Mouse (Mus musculus): ENCODE measurements around the gene Acly. TPM values are rescaled to one million over a fixed set of nuclear protein-coding genes. Genes with fewer than 3 reads are reported as not detected.

Gene Acly
- polyA plus RNA-seq, 1 experiment from 2014 or later = 120 TPM

- no peak overlapping the region for H3K27ac ChIP-seq (ENCODE audit: low read length)
- no peaks in the 10 kb centered on the region for H3K4me1 ChIP-seq (ENCODE audit: control insufficient read depth, low read depth, low read length)
- no peak overlapping the region for H3K4me2 ChIP-seq (ENCODE audit: low read depth, low read length)
- no peak for ATAC-seq (ENCODE audit: low read depth)
- no peaks in the 10 kb centered on the region for H3K36me3 ChIP-seq (ENCODE audit: control insufficient read depth, insufficient read depth)
- H3K9ac ChIP-seq (ENCODE audit: low read depth, low read length) = no peak overlapping the region
- H3K9me3 ChIP-seq (replicated peaks; ENCODE audit: control insufficient read depth, low read length) = no peaks in the 10 kb centered on the region
- H3K27me3 ChIP-seq (ENCODE audit: control insufficient read depth, insufficient read depth, low read depth, low read length) = no peaks in the 10 kb centered on the region
- no peak overlapping the region for H3K4me3 ChIP-seq (ENCODE audit: low read depth, low read length)
- WGBS (ENCODE audit: insufficient replicate concordance) = 66% methylated on average over 5 of the region's 5 CpGs
Observed at GRCm38 (mm10) chr11:100432002-100432401, 95.8 kb downstream of the Acly start.

DNA sequence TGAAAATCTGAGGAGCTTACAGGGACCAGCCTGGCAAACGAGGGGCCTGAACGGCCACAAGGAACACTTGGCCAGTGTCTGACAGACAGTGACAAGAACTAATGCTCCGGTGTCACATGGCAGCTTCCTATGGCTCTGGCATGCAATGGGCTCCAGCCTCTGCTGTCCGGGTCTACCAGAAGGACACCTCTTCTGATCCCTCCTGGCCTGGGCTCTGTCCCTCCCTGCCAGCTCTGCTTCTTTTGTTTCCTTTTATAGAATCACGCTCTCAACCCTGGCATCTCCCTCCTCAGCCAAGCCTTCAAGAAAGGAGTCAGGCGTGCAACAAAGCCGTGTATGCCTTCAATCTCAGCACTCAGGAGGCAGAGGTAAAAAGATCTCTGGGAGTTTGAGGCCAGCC is 97.7 kb downstream of the Acly start:
- no peak for ATAC-seq (ENCODE audit: low read depth)
- H3K4me2 ChIP-seq (ENCODE audit: low read depth, low read length) = no peak overlapping the region
- H3K27ac ChIP-seq (ENCODE audit: low read length) = no peak overlapping the region
- WGBS (ENCODE audit: insufficient replicate concordance) = 78% methylated on average over 7 of the region's 7 CpGs
- no peaks in the 10 kb centered on the region for H3K27me3 ChIP-seq (ENCODE audit: control insufficient read depth, insufficient read depth, low read depth, low read length)
- H3K36me3 ChIP-seq (ENCODE audit: control insufficient read depth, insufficient read depth) = no peaks in the 10 kb centered on the region
- H3K9ac ChIP-seq (ENCODE audit: low read depth, low read length) = no peak overlapping the region
- H3K9me3 ChIP-seq (replicated peaks; ENCODE audit: control insufficient read depth, low read length) = no peaks in the 10 kb centered on the region
- no peaks in the 10 kb centered on the region; the same call in 1 of the 2 replicates for H3K4me1 ChIP-seq (ENCODE audit: control insufficient read depth, low read depth, low read length)
- H3K4me3 ChIP-seq (ENCODE audit: low read depth, low read length) = no peak overlapping the region

DNA sequence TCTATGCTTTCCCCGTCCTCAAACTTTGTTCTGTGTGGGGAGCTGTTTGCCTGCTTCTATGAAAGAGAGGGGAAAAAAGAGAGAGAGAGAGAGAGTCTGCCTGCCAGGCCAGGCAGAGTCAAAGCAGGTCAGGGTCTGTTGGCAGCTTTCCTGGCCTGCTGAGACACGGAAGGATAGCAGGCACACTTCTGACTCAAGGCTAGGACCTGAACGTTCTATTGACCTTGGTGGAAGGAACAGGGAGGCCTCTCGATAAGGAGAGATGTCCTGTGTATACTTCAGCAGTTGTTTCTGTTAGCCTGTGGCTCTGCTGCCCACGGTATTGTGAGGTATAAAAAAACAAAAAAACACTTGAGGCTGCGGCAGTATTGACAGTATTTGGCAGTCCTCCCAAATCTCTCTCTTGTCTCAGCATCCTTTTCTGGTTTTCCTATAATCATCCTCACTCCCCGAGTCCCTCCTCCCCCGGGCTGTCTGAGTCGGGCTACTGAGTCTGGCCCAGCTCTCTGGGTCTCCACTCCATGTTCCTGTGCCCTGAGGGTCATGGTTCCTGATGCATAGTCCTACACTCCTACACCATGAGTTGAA is 99.1 kb downstream of the Acly start:
- Histone ChIP-seq H3K27me3 (ENCODE audit: control insufficient read depth, insufficient read depth, low read depth, low read length) (no peaks in the 10 kb centered on the region), H3K27ac (ENCODE audit: low read length) (no peak overlapping the region), H3K9me3 (replicated peaks; ENCODE audit: control insufficient read depth, low read length) (no peaks in the 10 kb centered on the region), H3K4me1 (ENCODE audit: control insufficient read depth, low read depth, low read length) (no peaks in the 10 kb centered on the region; the same call in 1 of the 2 replicates), H3K4me2 (ENCODE audit: low read depth, low read length) (no peak overlapping the region), H3K9ac (ENCODE audit: low read depth, low read length) (no peak overlapping the region), H3K36me3 (ENCODE audit: control insufficient read depth, insufficient read depth) (no peaks in the 10 kb centered on the region), H3K4me3 (ENCODE audit: low read depth, low read length) (no peak overlapping the region)
- WGBS (ENCODE audit: insufficient replicate concordance) = 63% methylated on average over 9 of the region's 9 CpGs
- ATAC-seq (ENCODE audit: low read depth) = no peak

DNA sequence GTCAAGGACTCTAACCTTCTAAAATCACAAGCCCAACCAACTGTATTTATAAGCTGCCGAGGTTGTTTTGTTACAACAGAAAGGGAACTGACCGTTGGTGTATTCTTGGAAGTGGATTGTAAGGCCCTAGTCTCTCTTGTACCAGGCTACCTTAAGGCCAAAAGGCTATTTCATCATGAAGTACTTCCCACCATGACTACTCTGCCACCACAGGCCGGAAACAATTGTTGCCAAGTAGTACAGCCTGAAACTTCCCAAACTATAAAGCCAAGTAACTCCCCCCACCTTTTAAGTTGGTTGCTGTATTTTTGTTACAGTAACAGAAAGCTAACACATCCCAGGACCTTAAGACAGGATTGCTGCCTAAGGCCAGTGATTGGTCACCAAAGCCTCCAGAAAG is 101.0 kb downstream of the Acly start:
- WGBS (ENCODE audit: insufficient replicate concordance) = 56% methylated on average over 3 of the region's 3 CpGs
- no peaks in the 10 kb centered on the region for H3K36me3 ChIP-seq (ENCODE audit: control insufficient read depth, insufficient read depth)
- no peaks in the 10 kb centered on the region for H3K27me3 ChIP-seq (ENCODE audit: control insufficient read depth, insufficient read depth, low read depth, low read length)
- H3K4me3 ChIP-seq (ENCODE audit: low read depth, low read length) = no peak overlapping the region
- H3K27ac ChIP-seq (ENCODE audit: low read length) = no peak overlapping the region
- no peak overlapping the region for H3K4me2 ChIP-seq (ENCODE audit: low read depth, low read length)
- H3K4me1 ChIP-seq (ENCODE audit: control insufficient read depth, low read depth, low read length) = no peaks in the 10 kb centered on the region; the same call in 1 of the 2 replicates
- H3K9ac ChIP-seq (ENCODE audit: low read depth, low read length) = no peak overlapping the region
- no peak for ATAC-seq (ENCODE audit: low read depth)
- no peaks in the 10 kb centered on the region for H3K9me3 ChIP-seq (replicated peaks; ENCODE audit: control insufficient read depth, low read length)

Small RNAs within 50 kb of the gene (microRNA-seq; reads per million reads assigned to microRNA genes)
- gene Gm27374 (not detected), gene Mir7116 (0.98 reads per million)

Other genes starting within 250 kb of the Acly start
- gene Eif1, start 208.1 kb downstream of the Acly start, polyA plus RNA-seq (2015; fragmentation: Nextera tagmentation; extraction: Ambion mirVana) = 1,629 and 1,636 TPM in 2 replicates
- gene Gast, start 193.6 kb downstream of the Acly start, polyA plus RNA-seq (2015; fragmentation: Nextera tagmentation; extraction: Ambion mirVana) = not detected in 2 replicates
- 0.27 and 0.42 TPM in 2 replicates for gene Hap1, start 171.9 kb downstream of the Acly start, polyA plus RNA-seq (2015; fragmentation: Nextera tagmentation; extraction: Ambion mirVana)
- gene Jup, start 130.2 kb downstream of the Acly start, polyA plus RNA-seq (2015; fragmentation: Nextera tagmentation; extraction: Ambion mirVana) = 15.5 and 17.7 TPM in 2 replicates
- 3.1 and 4.0 TPM in 2 replicates for gene P3h4, start 113.2 kb downstream of the Acly start, polyA plus RNA-seq (2015; fragmentation: Nextera tagmentation; extraction: Ambion mirVana)
- 7.9 and 8.4 TPM in 2 replicates for gene Fkbp10, start 112.3 kb downstream of the Acly start, polyA plus RNA-seq (2015; fragmentation: Nextera tagmentation; extraction: Ambion mirVana)
- 14.9 and 16.0 TPM in 2 replicates for gene Nt5c3b, start 86.2 kb downstream of the Acly start, polyA plus RNA-seq (2015; fragmentation: Nextera tagmentation; extraction: Ambion mirVana)
- 0.07 TPM in 1 of 2 replicates, not detected in the other for gene Klhl10, start 86.1 kb downstream of the Acly start, polyA plus RNA-seq (2015; fragmentation: Nextera tagmentation; extraction: Ambion mirVana)
- 1.7 and 1.9 TPM in 2 replicates for gene Klhl11, start 55.3 kb downstream of the Acly start, polyA plus RNA-seq (2015; fragmentation: Nextera tagmentation; extraction: Ambion mirVana)
- gene Ttc25, start 17.6 kb upstream of the Acly start, polyA plus RNA-seq (2015; fragmentation: Nextera tagmentation; extraction: Ambion mirVana) = 0.06 and 0.11 TPM in 2 replicates
- 13.8 TPM in 2 replicates for gene Cnp, start 46.9 kb upstream of the Acly start, polyA plus RNA-seq (2015; fragmentation: Nextera tagmentation; extraction: Ambion mirVana)
- 18.1 and 19.7 TPM in 2 replicates for gene Nkiras2, start 91.2 kb upstream of the Acly start, polyA plus RNA-seq (2015; fragmentation: Nextera tagmentation; extraction: Ambion mirVana)
- gene Dnajc7, start 92.2 kb upstream of the Acly start, polyA plus RNA-seq (2015; fragmentation: Nextera tagmentation; extraction: Ambion mirVana) = 56.8 and 60.9 TPM in 2 replicates
- gene Zfp385c, start 164.5 kb upstream of the Acly start, polyA plus RNA-seq (2015; fragmentation: Nextera tagmentation; extraction: Ambion mirVana) = 0.05 TPM in 1 of 2 replicates, not detected in the other
- 1.9 and 2.2 TPM in 2 replicates for gene Dhx58, start 176.3 kb upstream of the Acly start, polyA plus RNA-seq (2015; fragmentation: Nextera tagmentation; extraction: Ambion mirVana)
- 9.9 and 12.0 TPM in 2 replicates for gene Kat2a, start 184.5 kb upstream of the Acly start, polyA plus RNA-seq (2015; fragmentation: Nextera tagmentation; extraction: Ambion mirVana)
- gene Hspb9, start 185.8 kb upstream of the Acly start, polyA plus RNA-seq (2015; fragmentation: Nextera tagmentation; extraction: Ambion mirVana) = 0.24 TPM in 1 of 2 replicates, not detected in the other
- 21.9 and 22.6 TPM in 2 replicates for gene Rab5c, start 210.2 kb upstream of the Acly start, polyA plus RNA-seq (2015; fragmentation: Nextera tagmentation; extraction: Ambion mirVana)
- gene Kcnh4, start 231.9 kb upstream of the Acly start, polyA plus RNA-seq (2015; fragmentation: Nextera tagmentation; extraction: Ambion mirVana) = not detected in 2 replicates
- gene Hcrt, start 234.9 kb upstream of the Acly start, polyA plus RNA-seq (2015; fragmentation: Nextera tagmentation; extraction: Ambion mirVana) = not detected in 2 replicates
- 1.6 and 2.1 TPM in 2 replicates for gene Ghdc, start 243.0 kb upstream of the Acly start, polyA plus RNA-seq (2015; fragmentation: Nextera tagmentation; extraction: Ambion mirVana)